Mouse (Mus musculus): ENCODE results near the gene Ugt1a9. TPM values are rescaled to one million over a fixed set of nuclear protein-coding genes. Genes with fewer than 3 reads are reported as not detected.

Ugt1a9 gene
- total RNA-seq, 2 experiments from 2014 or later, result 2.4 TPM; not detected in 1

GRCm38 (mm10) chr1:88230981-88231802 is 160.6 kb downstream of the Ugt1a9 start:
- ATAC-seq (replicated peaks; ENCODE audit: low FRiP score, low TSS enrichment, poor library complexity, severe bottlenecking), result no peak

DNA sequence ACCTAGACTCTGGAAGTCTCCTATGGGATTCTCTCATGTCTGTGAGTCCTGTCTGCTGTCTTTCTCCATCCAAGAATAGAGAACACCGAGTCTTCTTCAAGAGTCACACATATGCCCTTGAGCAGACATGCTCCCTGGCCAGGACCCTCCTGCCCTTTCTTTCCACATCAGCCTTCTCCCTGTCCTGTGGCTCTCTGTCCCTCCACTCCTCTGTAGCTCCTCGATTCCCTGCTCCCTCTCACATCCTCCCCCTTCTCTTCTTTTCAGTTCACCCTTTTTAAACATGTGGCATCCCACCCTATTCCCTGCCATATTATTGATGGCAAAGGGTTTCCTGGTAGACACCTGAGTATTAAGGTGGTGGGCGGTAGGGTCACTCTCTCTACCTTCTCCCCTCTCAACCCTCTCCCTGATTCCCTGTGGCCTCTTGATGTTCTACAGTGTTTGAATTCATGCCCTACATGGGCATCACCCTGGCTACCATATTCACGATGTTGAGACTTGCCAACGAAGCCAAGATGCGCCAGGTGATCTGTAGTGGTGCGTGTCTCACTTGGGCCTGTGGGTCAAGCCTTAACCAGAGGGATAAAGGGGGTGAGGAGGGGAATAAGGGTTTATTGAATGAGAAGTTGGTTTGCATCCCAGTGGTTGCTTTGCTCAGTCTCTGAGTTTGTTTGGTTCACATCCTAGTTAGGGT is 161.4 kb downstream of the Ugt1a9 start:
- ATAC-seq (replicated peaks; ENCODE audit: low FRiP score, low TSS enrichment, poor library complexity, severe bottlenecking), result no peak

DNA sequence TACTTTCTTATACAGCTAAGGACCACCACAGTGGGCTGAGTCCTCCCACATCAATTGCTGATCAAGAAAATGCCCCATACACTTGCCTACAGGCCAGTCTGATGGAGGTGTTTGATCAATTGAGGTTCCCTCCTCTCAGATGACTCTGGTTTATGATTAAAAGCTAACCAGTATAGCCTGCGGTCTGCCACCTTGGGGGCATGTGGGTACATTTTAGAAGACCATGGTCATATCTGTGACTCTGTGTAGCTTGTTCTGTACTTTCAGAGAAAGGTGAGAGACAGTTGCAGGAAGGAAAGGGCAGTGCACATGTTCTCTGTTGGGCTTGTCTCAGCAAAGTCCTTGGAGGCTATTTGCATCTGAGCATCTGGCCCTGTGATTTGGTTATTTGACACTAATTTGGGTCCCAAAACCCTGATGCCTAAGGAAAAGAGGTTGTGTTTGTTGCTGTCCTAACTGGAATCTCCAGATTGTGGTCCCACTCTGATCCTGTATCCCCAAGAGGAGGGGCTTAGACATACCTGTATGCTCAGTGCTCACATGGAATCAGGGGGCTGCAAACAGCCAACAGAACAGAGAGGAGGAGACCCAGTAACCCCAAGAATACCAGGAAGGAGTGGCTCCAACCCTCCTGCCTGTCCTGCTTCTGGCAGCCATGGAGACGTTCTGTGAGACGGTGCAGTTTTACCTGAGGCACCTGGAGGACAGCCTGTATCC is 162.2 kb downstream of the Ugt1a9 start:
- ATAC-seq (replicated peaks; ENCODE audit: low FRiP score, low TSS enrichment, poor library complexity, severe bottlenecking), result no peak

- no peak for ATAC-seq (replicated peaks; ENCODE audit: low FRiP score, low TSS enrichment, poor library complexity, severe bottlenecking)
Measured at GRCm38 (mm10) chr1:88233421-88234247, 163.0 kb downstream of the Ugt1a9 start.

GRCm38 (mm10) chr1:88234248-88234610 is 163.6 kb downstream of the Ugt1a9 start:
- ATAC-seq (replicated peaks; ENCODE audit: low FRiP score, low TSS enrichment, poor library complexity, severe bottlenecking), result no peak

- no peak for ATAC-seq (replicated peaks; ENCODE audit: low FRiP score, low TSS enrichment, poor library complexity, severe bottlenecking)
Measured at GRCm38 (mm10) chr1:88234646-88235045, 164.0 kb downstream of the Ugt1a9 start.

DNA sequence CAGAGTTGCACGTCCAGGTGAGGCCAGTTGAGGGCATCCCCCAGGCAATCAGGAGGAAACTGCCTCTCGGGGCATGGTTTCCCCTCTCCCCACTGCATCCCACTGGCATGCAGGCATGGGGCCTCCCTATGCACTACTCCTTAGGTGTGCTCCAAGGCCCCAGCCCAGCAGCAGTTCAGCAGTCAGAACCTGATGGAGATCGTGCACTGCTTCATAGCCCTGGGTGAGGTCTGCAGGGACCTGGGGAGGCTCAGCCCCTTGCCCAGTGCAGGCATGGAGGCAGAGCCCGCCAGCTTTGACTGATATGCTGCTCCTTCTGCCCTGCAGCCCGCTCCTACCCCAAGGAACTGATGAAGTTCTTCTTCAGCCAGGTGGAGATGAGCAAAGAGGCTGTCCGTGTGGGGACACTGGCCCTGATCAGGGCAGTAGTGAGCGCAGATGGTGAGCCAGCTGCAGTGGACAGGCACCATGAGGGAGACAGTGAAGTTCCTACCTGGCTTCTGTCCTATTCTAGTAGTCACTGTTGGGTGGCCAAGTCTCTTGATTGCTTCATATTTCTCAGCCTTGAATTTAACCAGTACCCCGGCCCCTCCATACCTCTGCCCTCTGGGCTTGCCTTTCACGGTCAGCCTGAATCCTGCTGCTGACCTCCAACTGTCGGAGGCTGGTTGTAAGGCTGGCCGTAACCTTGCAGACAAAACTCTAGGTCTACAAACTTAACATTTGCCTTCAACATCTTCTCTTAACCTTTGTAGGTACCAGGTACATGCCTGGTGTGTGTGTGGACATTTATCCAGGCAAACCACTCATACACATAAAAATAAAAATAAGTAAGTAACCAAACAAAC is 164.7 kb downstream of the Ugt1a9 start:
- ATAC-seq (replicated peaks; ENCODE audit: low FRiP score, low TSS enrichment, poor library complexity, severe bottlenecking), result no peak

GRCm38 (mm10) chr1:88235894-88236415 is 165.4 kb downstream of the Ugt1a9 start:
- ATAC-seq (replicated peaks; ENCODE audit: low FRiP score, low TSS enrichment, poor library complexity, severe bottlenecking), result no peak

GRCm38 (mm10) chr1:88237311-88237710 is 166.7 kb downstream of the Ugt1a9 start:
- no peak for ATAC-seq (replicated peaks; ENCODE audit: low FRiP score, low TSS enrichment, poor library complexity, severe bottlenecking)

GRCm38 (mm10) chr1:88238771-88239170 is 168.2 kb downstream of the Ugt1a9 start:
- no peak for ATAC-seq (replicated peaks; ENCODE audit: low FRiP score, low TSS enrichment, poor library complexity, severe bottlenecking)

DNA sequence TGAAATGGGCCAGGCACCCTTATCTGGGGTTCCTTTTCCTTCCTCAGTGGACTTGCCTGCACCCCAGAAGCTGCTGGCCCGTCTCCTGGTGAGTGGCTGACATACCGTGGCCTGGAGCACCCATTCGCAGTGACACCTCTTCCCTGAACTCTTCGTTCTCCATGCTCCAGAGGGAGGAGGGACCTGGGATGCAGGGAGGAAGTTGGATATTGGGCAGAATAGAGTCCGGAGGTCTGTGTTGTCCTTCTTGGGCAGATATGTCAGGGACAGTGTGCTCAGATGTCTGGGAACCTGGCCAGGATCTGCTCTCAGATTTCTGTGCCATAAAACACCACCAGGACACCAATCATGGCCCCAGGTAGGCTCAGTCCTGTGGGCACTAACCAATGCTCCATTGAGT is 169.5 kb downstream of the Ugt1a9 start:
- ATAC-seq (replicated peaks; ENCODE audit: low FRiP score, low TSS enrichment, poor library complexity, severe bottlenecking), result no peak

DNA sequence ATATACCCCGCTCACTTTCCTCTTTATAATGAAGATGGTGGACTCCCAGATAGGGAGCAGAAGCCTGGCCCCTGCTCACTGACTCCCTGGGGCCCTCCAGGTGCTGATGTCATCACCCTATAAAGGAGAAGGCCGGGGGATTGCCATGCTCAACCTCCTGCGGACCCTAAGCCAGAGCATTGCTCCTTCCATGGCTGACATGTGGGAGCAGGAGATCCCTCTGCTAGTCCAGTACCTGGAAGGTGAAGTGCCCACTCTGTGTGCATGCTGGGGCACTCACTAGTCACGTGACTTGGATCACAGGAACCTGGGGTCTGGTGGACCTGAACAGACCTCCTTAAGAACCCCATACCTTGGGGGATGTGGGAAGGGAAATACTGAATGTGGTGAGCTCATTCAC is 170.0 kb downstream of the Ugt1a9 start:
- no peak for ATAC-seq (replicated peaks; ENCODE audit: low FRiP score, low TSS enrichment, poor library complexity, severe bottlenecking)

DNA sequence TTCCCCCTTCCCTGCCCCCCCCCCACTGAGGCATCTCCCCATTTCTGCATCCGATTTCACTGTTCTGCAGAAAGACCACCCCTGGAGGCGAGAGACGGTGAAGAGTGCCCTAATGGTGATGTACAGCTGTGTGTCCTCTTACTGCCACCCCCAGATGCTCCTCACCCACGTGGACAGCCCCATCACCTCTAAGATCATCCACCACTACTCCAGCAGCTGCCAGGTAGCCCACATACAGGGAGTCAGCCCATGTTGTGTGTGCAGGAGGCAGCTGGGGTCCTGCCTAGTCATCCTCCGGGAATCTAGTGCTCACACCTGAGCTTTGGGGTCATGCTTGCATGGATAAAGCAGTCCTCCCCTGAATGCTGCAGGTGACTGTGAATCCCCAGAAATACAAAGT is 173.3 kb downstream of the Ugt1a9 start:
- no peak for ATAC-seq (replicated peaks; ENCODE audit: low FRiP score, low TSS enrichment, poor library complexity, severe bottlenecking)

DNA sequence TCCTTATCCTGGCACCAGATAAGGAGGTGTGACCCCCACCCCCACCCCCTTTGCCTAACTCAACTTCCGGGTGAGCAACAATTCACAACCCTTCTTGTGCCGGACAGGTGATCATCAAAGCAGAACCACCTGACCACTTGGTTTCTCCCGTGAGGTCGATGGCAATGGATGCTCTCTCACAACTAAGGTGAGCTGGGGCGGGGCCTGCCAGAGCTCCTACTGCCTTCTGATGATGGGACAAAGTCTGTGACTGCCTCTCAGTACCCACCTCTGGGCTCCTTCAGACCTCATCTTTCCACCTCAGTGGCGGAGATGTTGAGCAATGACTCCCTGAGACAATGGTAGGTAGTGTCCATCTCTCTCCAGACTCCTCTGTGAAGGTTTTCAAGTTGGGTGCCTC is 175.3 kb downstream of the Ugt1a9 start:
- ATAC-seq (replicated peaks; ENCODE audit: low FRiP score, low TSS enrichment, poor library complexity, severe bottlenecking), result no peak

DNA sequence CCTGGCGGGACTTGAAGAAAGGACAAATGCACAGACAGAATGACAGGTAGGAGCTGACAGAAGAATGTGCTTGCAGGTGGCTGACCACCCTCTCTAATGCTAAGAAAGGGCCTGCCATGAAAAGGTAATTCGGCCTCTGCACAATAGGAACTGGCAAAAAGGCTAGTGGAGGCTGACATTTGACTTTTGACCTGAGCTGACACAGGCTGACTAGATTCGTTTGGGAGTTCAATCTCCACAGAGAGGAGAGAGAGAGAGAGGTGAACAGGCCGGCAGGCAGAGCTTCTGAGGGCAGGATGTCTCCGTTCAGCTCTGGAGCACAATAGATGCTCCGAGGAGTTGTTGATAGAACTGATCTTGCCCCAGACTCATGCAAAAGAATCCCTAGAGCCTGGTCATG is 175.8 kb downstream of the Ugt1a9 start:
- no peak for ATAC-seq (replicated peaks; ENCODE audit: low FRiP score, low TSS enrichment, poor library complexity, severe bottlenecking)

GRCm38 (mm10) chr1:88247660-88248059 is 177.1 kb downstream of the Ugt1a9 start:
- ATAC-seq (replicated peaks; ENCODE audit: low FRiP score, low TSS enrichment, poor library complexity, severe bottlenecking), result no peak

GRCm38 (mm10) chr1:88248658-88249057 is 178.1 kb downstream of the Ugt1a9 start:
- no peak for ATAC-seq (replicated peaks; ENCODE audit: low FRiP score, low TSS enrichment, poor library complexity, severe bottlenecking)

- peak; percentile 0; the same call in 1 of the 2 replicates for ATAC-seq (replicated peaks; ENCODE audit: low FRiP score, low TSS enrichment, poor library complexity, severe bottlenecking)
Measured at GRCm38 (mm10) chr1:88249596-88249995, 179.0 kb downstream of the Ugt1a9 start.
